Mouse (Mus musculus): ENCODE data around the gene Runx1. TPM values are rescaled to one million over a fixed set of nuclear protein-coding genes. Genes with fewer than 3 reads are reported as not detected.

Gene Runx1
- polyA plus RNA-seq, 2 experiments: 3.0 to 4.4 TPM

- ATAC-seq (ENCODE audit: insufficient read depth): no peak
- TF ChIP-seq CTCF (IDR thresholded peaks at IDR 0.05; ENCODE audit: low read depth) (no peak), EP300 (IDR thresholded peaks at IDR 0.05; ENCODE audit: low read depth) (no peak)
- Histone ChIP-seq H3K4me1 (replicated peaks; ENCODE audit: control insufficient read depth in 2 of 2, insufficient read depth in 2 of 2, low read length in 1 of 2) (peaks cover 52 to 65% of the 10 kb centered on the region in 2 experiments), H3K9me3 (ENCODE audit: control insufficient read depth, low read length) (no peaks in the 10 kb centered on the region), H3K27me3 (ENCODE audit: control insufficient read depth, insufficient read depth, low read length) (no peaks in the 10 kb centered on the region), H3K4me2 (ENCODE audit: low read depth) (no peak overlapping the region; the same call in 1 of the 2 replicates), H3K36me3 (replicated peaks; ENCODE audit: control insufficient read depth, insufficient read depth, low read depth) (no peaks in the 10 kb centered on the region), H3K4me3 (ENCODE audit: insufficient read depth in 1 of 2, low read depth in 2 of 2, low read length in 2 of 2) (no peak overlapping the region), H3K27ac (no peak overlapping the region), H3K9ac (replicated peaks) (no peak overlapping the region)
- 53% methylated on average over 6 of the region's 6 CpGs for WGBS (ENCODE audit: insufficient replicate concordance)
- DNase-seq (ENCODE audit: low read depth in 3 of 3, low spot score in 3 of 3): no peak
These were observed 5.5 kb downstream of the Runx1 start for GRCm38 (mm10) chr16:92820451-92820850.

GRCm38 (mm10) chr16:92818480-92819269, 7.3 kb downstream of the Runx1 start:
- Histone ChIP-seq H3K4me2 (ENCODE audit: low read depth) (peak overlapping the region; percentile 47), H3K9ac (replicated peaks) (peak overlapping the region; percentile 2), H3K4me3 (ENCODE audit: insufficient read depth in 1 of 2, low read depth in 2 of 2, low read length in 2 of 2) (no peak overlapping the region), H3K27me3 (ENCODE audit: control insufficient read depth, insufficient read depth, low read length) (no peaks in the 10 kb centered on the region), H3K9me3 (ENCODE audit: control insufficient read depth, low read length) (no peaks in the 10 kb centered on the region), H3K4me1 (replicated peaks; ENCODE audit: control insufficient read depth in 2 of 2, insufficient read depth in 2 of 2, low read length in 1 of 2) (peaks cover 49 to 70% of the 10 kb centered on the region in 2 experiments), H3K36me3 (replicated peaks; ENCODE audit: control insufficient read depth, insufficient read depth, low read depth) (no peaks in the 10 kb centered on the region), H3K27ac (peak overlapping the region; percentile 38)
- TF ChIP-seq CTCF (IDR thresholded peaks at IDR 0.05; ENCODE audit: low read depth) (no peak), EP300 (IDR thresholded peaks at IDR 0.05; ENCODE audit: low read depth) (peak; percentile 27; the same call in 1 of the 2 replicates)
- no peak for DNase-seq (ENCODE audit: low read depth in 3 of 3, low spot score in 3 of 3)
- 18% methylated on average over 8 of the region's 8 CpGs for WGBS (ENCODE audit: insufficient replicate concordance)
- ATAC-seq (ENCODE audit: insufficient read depth): peak; percentile 43; the same call in 1 of the 2 replicates

- H3K4me2 ChIP-seq (ENCODE audit: low read depth): no peak overlapping the region
- no peaks in the 10 kb centered on the region for H3K27me3 ChIP-seq (ENCODE audit: control insufficient read depth, insufficient read depth, low read length)
- H3K9ac ChIP-seq (replicated peaks): no peak overlapping the region
- WGBS (ENCODE audit: insufficient replicate concordance): 67% methylated on average over 7 of the region's 7 CpGs
- ATAC-seq (ENCODE audit: insufficient read depth): no peak
- no peak overlapping the region for H3K4me3 ChIP-seq (ENCODE audit: insufficient read depth in 1 of 2, low read depth in 2 of 2, low read length in 2 of 2)
- no peak overlapping the region for H3K27ac ChIP-seq
- no peaks in the 10 kb centered on the region for H3K9me3 ChIP-seq (ENCODE audit: control insufficient read depth, low read length)
- TF ChIP-seq CTCF (IDR thresholded peaks at IDR 0.05; ENCODE audit: low read depth): no peak
- no peak for TF ChIP-seq EP300 (IDR thresholded peaks at IDR 0.05; ENCODE audit: low read depth)
- peaks cover 38 to 66% of the 10 kb centered on the region in 2 experiments for H3K4me1 ChIP-seq (replicated peaks; ENCODE audit: control insufficient read depth in 2 of 2, insufficient read depth in 2 of 2, low read length in 1 of 2)
- peaks cover under 1% of the 10 kb centered on the region; the same call in 1 of the 2 replicates for H3K36me3 ChIP-seq (replicated peaks; ENCODE audit: control insufficient read depth, insufficient read depth, low read depth)
- DNase-seq (ENCODE audit: low read depth in 3 of 3, low spot score in 3 of 3): no peak
These were observed 9.9 kb downstream of the Runx1 start for GRCm38 (mm10) chr16:92816092-92816491.

- ATAC-seq (ENCODE audit: insufficient read depth): no peak
- no peaks in the 10 kb centered on the region for H3K27me3 ChIP-seq (ENCODE audit: control insufficient read depth, insufficient read depth, low read length)
- no peaks in the 10 kb centered on the region for H3K9me3 ChIP-seq (ENCODE audit: control insufficient read depth, low read length)
- peaks cover 31 to 64% of the 10 kb centered on the region in 2 experiments for H3K4me1 ChIP-seq (replicated peaks; ENCODE audit: control insufficient read depth in 2 of 2, insufficient read depth in 2 of 2, low read length in 1 of 2)
- no peak overlapping the region for H3K9ac ChIP-seq (replicated peaks)
- TF ChIP-seq CTCF (IDR thresholded peaks at IDR 0.05; ENCODE audit: low read depth) (no peak), EP300 (IDR thresholded peaks at IDR 0.05; ENCODE audit: low read depth) (no peak)
- H3K4me3 ChIP-seq (ENCODE audit: insufficient read depth in 1 of 2, low read depth in 2 of 2, low read length in 2 of 2): no peak overlapping the region
- 74% methylated on average over 2 of the region's 2 CpGs for WGBS (ENCODE audit: insufficient replicate concordance)
- no peak overlapping the region for H3K4me2 ChIP-seq (ENCODE audit: low read depth)
- H3K27ac ChIP-seq: no peak overlapping the region
- peaks cover 2% of the 10 kb centered on the region; the same call in 1 of the 2 replicates for H3K36me3 ChIP-seq (replicated peaks; ENCODE audit: control insufficient read depth, insufficient read depth, low read depth)
- no peak for DNase-seq (ENCODE audit: low read depth in 3 of 3, low spot score in 3 of 3)
These were observed 10.8 kb downstream of the Runx1 start for GRCm38 (mm10) chr16:92815195-92815527.

- H3K36me3 ChIP-seq (replicated peaks; ENCODE audit: control insufficient read depth, insufficient read depth, low read depth): peaks cover 2% of the 10 kb centered on the region; the same call in 1 of the 2 replicates
- H3K27ac ChIP-seq: no peak overlapping the region
- WGBS (ENCODE audit: insufficient replicate concordance): 36% methylated on average over 5 of the region's 5 CpGs
- no peak overlapping the region for H3K4me3 ChIP-seq (ENCODE audit: insufficient read depth in 1 of 2, low read depth in 2 of 2, low read length in 2 of 2)
- H3K4me1 ChIP-seq (replicated peaks; ENCODE audit: control insufficient read depth in 2 of 2, insufficient read depth in 2 of 2, low read length in 1 of 2): peaks cover 30 to 61% of the 10 kb centered on the region in 2 experiments
- H3K9ac ChIP-seq (replicated peaks): no peak overlapping the region
- H3K27me3 ChIP-seq (ENCODE audit: control insufficient read depth, insufficient read depth, low read length): no peaks in the 10 kb centered on the region
- TF ChIP-seq CTCF (IDR thresholded peaks at IDR 0.05; ENCODE audit: low read depth) (peak; percentile 37; the same call in 1 of the 2 replicates), EP300 (IDR thresholded peaks at IDR 0.05; ENCODE audit: low read depth) (no peak)
- H3K4me2 ChIP-seq (ENCODE audit: low read depth): no peak overlapping the region
- ATAC-seq (ENCODE audit: insufficient read depth) (no peak), DNase-seq (ENCODE audit: low read depth in 3 of 3, low spot score in 3 of 3) (no peak)
- no peaks in the 10 kb centered on the region for H3K9me3 ChIP-seq (ENCODE audit: control insufficient read depth, low read length)
These were observed 11.4 kb downstream of the Runx1 start for GRCm38 (mm10) chr16:92814366-92815194.

Data from liver, embryonic 14.5 days (tissue).